Mouse (Mus musculus): ENCODE results near the gene Csn3. TPM values are rescaled to one million over a fixed set of nuclear protein-coding genes. Genes with fewer than 3 reads are reported as not detected.

The Csn3 gene
- polyA plus RNA-seq, 1 experiment from 2014 or later: 0.49 TPM

Other genes with a start within 250 kb of the Csn3 start
- gene Csn2, start 225.9 kb upstream of the Csn3 start, polyA plus RNA-seq (2014; fragmentation: Nextera tagmentation; extraction: Ambion mirVana): not detected in 2 replicates
- gene Csn1s2a, start 151.0 kb upstream of the Csn3 start, polyA plus RNA-seq (2014; fragmentation: Nextera tagmentation; extraction: Ambion mirVana): not detected in 2 replicates
- not detected in 2 replicates for gene Csn1s2b, start 117.5 kb upstream of the Csn3 start, polyA plus RNA-seq (2014; fragmentation: Nextera tagmentation; extraction: Ambion mirVana)
- gene Prr27, start 99.9 kb upstream of the Csn3 start, polyA plus RNA-seq (2014; fragmentation: Nextera tagmentation; extraction: Ambion mirVana): not detected in 2 replicates
- not detected in 2 replicates for gene Odam, start 40.5 kb upstream of the Csn3 start, polyA plus RNA-seq (2014; fragmentation: Nextera tagmentation; extraction: Ambion mirVana)
- not detected in 2 replicates for gene 2310003L06Rik, start 43.9 kb downstream of the Csn3 start, polyA plus RNA-seq (2014; fragmentation: Nextera tagmentation; extraction: Ambion mirVana)
- not detected in 2 replicates for gene Gm28434, start 43.9 kb downstream of the Csn3 start, polyA plus RNA-seq (2014; fragmentation: Nextera tagmentation; extraction: Ambion mirVana)
- not detected in 2 replicates for gene Cabs1, start 53.9 kb downstream of the Csn3 start, polyA plus RNA-seq (2014; fragmentation: Nextera tagmentation; extraction: Ambion mirVana)
- not detected in 2 replicates for gene Smr3a, start 77.0 kb downstream of the Csn3 start, polyA plus RNA-seq (2014; fragmentation: Nextera tagmentation; extraction: Ambion mirVana)
- not detected in 2 replicates for gene Smr2, start 161.0 kb downstream of the Csn3 start, polyA plus RNA-seq (2014; fragmentation: Nextera tagmentation; extraction: Ambion mirVana)
- gene Gm11116, start 186.0 kb downstream of the Csn3 start, polyA plus RNA-seq (2014; fragmentation: Nextera tagmentation; extraction: Ambion mirVana): not detected in 2 replicates
- gene Gm11115, start 228.5 kb downstream of the Csn3 start, polyA plus RNA-seq (2014; fragmentation: Nextera tagmentation; extraction: Ambion mirVana): not detected in 2 replicates